26 mouse cellular contexts compared by ENCODE assay signal in the genomic region with DNA sequence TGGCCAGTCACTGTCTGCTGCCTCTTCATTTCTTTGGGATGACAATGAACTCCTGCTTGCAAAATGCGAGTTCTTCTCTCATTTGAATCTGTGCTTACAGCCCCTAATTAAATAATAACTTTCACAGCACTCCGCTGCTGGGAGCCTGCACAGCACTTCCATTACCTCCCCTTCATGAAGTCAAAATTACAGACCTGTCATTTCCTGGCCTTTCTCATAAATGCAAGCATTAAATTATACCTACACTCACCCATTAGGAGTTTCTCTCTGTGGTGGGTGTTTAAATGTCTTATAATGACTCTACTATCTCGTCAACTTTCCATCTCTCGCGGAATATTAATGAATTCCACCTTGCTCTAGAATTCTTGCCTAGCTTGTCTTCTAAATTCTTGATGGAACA.
DNase-seq lines count a peak whose midpoint lies in the region; ATAC-seq and TF ChIP-seq lines count a peak whose summit lies in the region.
"Had no signal": no experiment of that assay in that cellular context is flagged by ENCODE, and none has a peak within 500 bp of the region (broad histone marks: within the 10 kb centered on the region; RNA-seq: fewer than 3 reads in every experiment).

No protein-coding gene starts in this region.

- H3K36me3 ChIP-seq in forebrain, embryonic 13.5 days (ENCODE audit: poor library complexity, severe bottlenecking): no peaks in the 10 kb centered on the region
- H3K36me3 ChIP-seq in forebrain, embryonic 12.5 days (replicated peaks): no peaks in the 10 kb centered on the region
- H3K36me3 ChIP-seq in midbrain, embryonic 14.5 days (ENCODE audit: control insufficient read depth, insufficient read depth, low read length): no peaks in the 10 kb centered on the region
- no peaks in the 10 kb centered on the region for H3K36me3 ChIP-seq in midbrain, embryonic 13.5 days
- H3K36me3 ChIP-seq: embryonic facial prominence, embryonic 12.5 days; embryonic facial prominence, embryonic 15.5 days; heart, embryonic 10.5 days; heart, embryonic 13.5 days had no signal

- H3K27me3 ChIP-seq in forebrain, embryonic 13.5 days: no peaks in the 10 kb centered on the region
- no peaks in the 10 kb centered on the region for H3K27me3 ChIP-seq in forebrain, embryonic 12.5 days
- H3K27me3 ChIP-seq in midbrain, embryonic 14.5 days (ENCODE audit: control insufficient read depth, insufficient read depth, low read length): no peaks in the 10 kb centered on the region
- no peaks in the 10 kb centered on the region for H3K27me3 ChIP-seq in midbrain, embryonic 13.5 days
- H3K27me3 ChIP-seq: embryonic facial prominence, embryonic 12.5 days; embryonic facial prominence, embryonic 15.5 days; heart, embryonic 13.5 days had no signal

- H3K9ac ChIP-seq in forebrain, embryonic 13.5 days: no peak overlapping the region
- H3K9ac ChIP-seq in forebrain, embryonic 12.5 days: no peak overlapping the region
- no peak overlapping the region for H3K9ac ChIP-seq in midbrain, embryonic 14.5 days (replicated peaks; ENCODE audit: low read length)
- no peak overlapping the region for H3K9ac ChIP-seq in midbrain, embryonic 13.5 days (replicated peaks)
- H3K9ac ChIP-seq: embryonic facial prominence, embryonic 12.5 days; embryonic facial prominence, embryonic 15.5 days; heart, embryonic 13.5 days; hindbrain, embryonic 14.5 days had no signal

- H3K4me3 ChIP-seq in forebrain, embryonic 13.5 days: no peak overlapping the region
- H3K4me3 ChIP-seq in forebrain, embryonic 12.5 days (replicated peaks): no peak overlapping the region
- no peak overlapping the region for H3K4me3 ChIP-seq in midbrain, embryonic 14.5 days (replicated peaks; ENCODE audit: low read depth, low read length)
- no peak overlapping the region for H3K4me3 ChIP-seq in midbrain, embryonic 13.5 days (replicated peaks)
- H3K4me3 ChIP-seq in cortical plate, adult 2 months (ENCODE audit: insufficient read depth, low read length): no peak overlapping the region
- H3K4me3 ChIP-seq: embryonic facial prominence, embryonic 12.5 days; embryonic facial prominence, embryonic 15.5 days; heart, adult 2 months; heart, embryonic 10.5 days; heart, embryonic 13.5 days had no signal

- H3K27ac ChIP-seq in forebrain, embryonic 13.5 days: no peak overlapping the region
- H3K27ac ChIP-seq in forebrain, embryonic 12.5 days: no peak overlapping the region
- peak overlapping the region; percentile 20; the same call in 1 of the 2 replicates for H3K27ac ChIP-seq in midbrain, embryonic 14.5 days (replicated peaks; ENCODE audit: low read depth, low read length)
- H3K27ac ChIP-seq in midbrain, embryonic 13.5 days: no peak overlapping the region
- peak overlapping the region; percentile 56 for H3K27ac ChIP-seq in cortical plate, adult 2 months (ENCODE audit: insufficient read depth, low read length)
- H3K27ac ChIP-seq: embryonic facial prominence, embryonic 12.5 days; embryonic facial prominence, embryonic 15.5 days; heart, adult 2 months; heart, embryonic 10.5 days; heart, embryonic 13.5 days; hindbrain, embryonic 14.5 days; hindbrain, postnatal 0 days had no signal

- no peak for TF ChIP-seq CTCF in cortical plate, adult 2 months (IDR thresholded peaks at IDR 0.05; ENCODE audit: extremely low read depth, insufficient read depth, low read length)

- 0 out of 2 replicates have a peak, but pooled peaks cover 3% of the 10 kb centered on the region for H3K4me1 ChIP-seq in forebrain, embryonic 13.5 days
- no peaks in the 10 kb centered on the region for H3K4me1 ChIP-seq in forebrain, embryonic 12.5 days
- no peaks in the 10 kb centered on the region for H3K4me1 ChIP-seq in midbrain, embryonic 14.5 days (ENCODE audit: control insufficient read depth, insufficient read depth, low read length)
- no peaks in the 10 kb centered on the region for H3K4me1 ChIP-seq in midbrain, embryonic 13.5 days (replicated peaks)
- H3K4me1 ChIP-seq in cortical plate, adult 2 months (ENCODE audit: control insufficient read depth, insufficient read depth, low read length): no peaks in the 10 kb centered on the region
- H3K4me1 ChIP-seq: embryonic facial prominence, embryonic 12.5 days; embryonic facial prominence, embryonic 15.5 days; heart, embryonic 10.5 days; heart, embryonic 13.5 days had no signal

- ATAC-seq in forebrain, embryonic 13.5 days: peak; percentile 59; the same call in 1 of the 2 replicates
- no peak for ATAC-seq in forebrain, embryonic 12.5 days (ENCODE audit: low FRiP score)
- no peak for ATAC-seq in midbrain, embryonic 14.5 days (ENCODE audit: low FRiP score, low TSS enrichment)
- ATAC-seq in midbrain, embryonic 13.5 days: no peak
- ATAC-seq in megakaryocyte-erythroid progenitor cell, adult 5-6 weeks (replicated peaks; ENCODE audit: low FRiP score, low TSS enrichment, poor library complexity, severe bottlenecking): no peak
- ATAC-seq: activated CD4-positive, CD25-positive, alpha-beta regulatory T cell, adult 4 months; hindbrain, postnatal 0 days; inflammation-experienced regulatory T-cells, adult 6 months; intestine, embryonic 16.5 days had no signal

- WGBS in forebrain, embryonic 13.5 days: 71% methylated on average over 5 of the region's 5 CpGs
- 74% methylated on average over 5 of the region's 5 CpGs for WGBS in forebrain, embryonic 12.5 days
- WGBS in midbrain, embryonic 14.5 days: 79% methylated on average over 5 of the region's 5 CpGs
- WGBS in midbrain, embryonic 13.5 days: 79% methylated on average over 5 of the region's 5 CpGs

- H3K4me2 ChIP-seq in forebrain, embryonic 13.5 days: no peak overlapping the region
- no peak overlapping the region for H3K4me2 ChIP-seq in forebrain, embryonic 12.5 days
- H3K4me2 ChIP-seq in midbrain, embryonic 14.5 days (ENCODE audit: low read length): no peak overlapping the region
- no peak overlapping the region for H3K4me2 ChIP-seq in midbrain, embryonic 13.5 days (replicated peaks)
- H3K4me2 ChIP-seq: embryonic facial prominence, embryonic 12.5 days; embryonic facial prominence, embryonic 15.5 days; heart, embryonic 13.5 days; hindbrain, embryonic 14.5 days had no signal

- TF ChIP-seq POLR2A in cortical plate, adult 2 months (IDR thresholded peaks at IDR 0.05; ENCODE audit: extremely low read depth, insufficient read depth, low read length): no peak

- H3K9me3 ChIP-seq in forebrain, embryonic 13.5 days (replicated peaks): no peaks in the 10 kb centered on the region
- H3K9me3 ChIP-seq in forebrain, embryonic 12.5 days: no peaks in the 10 kb centered on the region
- no peaks in the 10 kb centered on the region for H3K9me3 ChIP-seq in midbrain, embryonic 14.5 days (ENCODE audit: control insufficient read depth, low read length)
- H3K9me3 ChIP-seq in midbrain, embryonic 13.5 days: no peaks in the 10 kb centered on the region
- H3K9me3 ChIP-seq: embryonic facial prominence, embryonic 12.5 days; embryonic facial prominence, embryonic 15.5 days; heart, embryonic 10.5 days; heart, embryonic 13.5 days had no signal

- no peak for DNase-seq in midbrain, embryonic 14.5 days
- DNase-seq in adrenal gland, postnatal 4 days (ENCODE audit: low spot score in 2 of 2): no peak
- DNase-seq: adrenal gland, adult 8-10 months; adrenal gland, postnatal 36 days; cerebellum, adult 18-20 months; cerebellum, adult 9-10 months; cerebellum, postnatal 14 days; gastrocnemius, postnatal 10 days; gastrocnemius, postnatal 36 days; heart, adult 2 months; heart, postnatal 14 days; heart, postnatal 4 days had no signal

Comparison
In these comparisons a context has a peak if more than half of its experiments do, and no peak if none do; other contexts are left out.
1. H3K27ac ChIP-seq: peak in midbrain, embryonic 14.5 days (single experiment) and cortical plate, adult 2 months (single experiment); none in forebrain, embryonic 13.5 days (single experiment), forebrain, embryonic 12.5 days (single experiment) and midbrain, embryonic 13.5 days (single experiment).